Mouse (Mus musculus) megakaryocyte, embryonic 14.5 days (primary cell): ENCODE data around the gene Efna1. TPM values are rescaled to one million over a fixed set of nuclear protein-coding genes. Genes with fewer than 3 reads are reported as not detected.

Experiments
- H3K27me3 ChIP-seq: replicated peaks from 2 replicates; pipeline ENCODE3; 2012; ENCODE audit warnings: inconsistent platforms
- H3K36me3 ChIP-seq: replicated peaks from 2 replicates; pipeline ENCODE3; 2012; ENCODE audit warnings: low read length, inconsistent platforms, mixed read lengths
- H3K4me1 ChIP-seq: 2 replicates; pipeline ENCODE4 v1.6.1; 2012; ENCODE audit warnings: inconsistent platforms
- H3K4me3 ChIP-seq: replicated peaks from 2 replicates; pipeline ENCODE3; 2012; ENCODE audit warnings: moderate library complexity, mild to moderate bottlenecking, inconsistent platforms
- H3K9me3 ChIP-seq: 2 replicates; pipeline ENCODE4 v1.6.1; 2012; ENCODE audit warnings: inconsistent platforms
- FLI1 ChIP-seq: IDR thresholded peaks from 2 replicates; pipeline ENCODE4 v1.6.1; 2012; ENCODE audit warnings: low read length, inconsistent platforms, mixed read lengths
- GATA1 ChIP-seq: IDR thresholded peaks from 3 replicates; pipeline ENCODE4 v1.6.1; 2012; ENCODE audit warnings: mixed read lengths, low read length, inconsistent platforms, borderline replicate concordance
- polyA plus RNA-seq: library from polyadenylated mRNA; stranded (reverse); fragments of >175 nt; gene quantifications from 2 replicates; pipeline ENCODE4 v1.2.3, GENCODE M21; 2012; ENCODE audit warnings: low replicate concordance; ENCODE audit not compliant: insufficient read depth

Efna1 gene
- polyA plus RNA-seq, 1 experiment = 0.16 TPM

DNA sequence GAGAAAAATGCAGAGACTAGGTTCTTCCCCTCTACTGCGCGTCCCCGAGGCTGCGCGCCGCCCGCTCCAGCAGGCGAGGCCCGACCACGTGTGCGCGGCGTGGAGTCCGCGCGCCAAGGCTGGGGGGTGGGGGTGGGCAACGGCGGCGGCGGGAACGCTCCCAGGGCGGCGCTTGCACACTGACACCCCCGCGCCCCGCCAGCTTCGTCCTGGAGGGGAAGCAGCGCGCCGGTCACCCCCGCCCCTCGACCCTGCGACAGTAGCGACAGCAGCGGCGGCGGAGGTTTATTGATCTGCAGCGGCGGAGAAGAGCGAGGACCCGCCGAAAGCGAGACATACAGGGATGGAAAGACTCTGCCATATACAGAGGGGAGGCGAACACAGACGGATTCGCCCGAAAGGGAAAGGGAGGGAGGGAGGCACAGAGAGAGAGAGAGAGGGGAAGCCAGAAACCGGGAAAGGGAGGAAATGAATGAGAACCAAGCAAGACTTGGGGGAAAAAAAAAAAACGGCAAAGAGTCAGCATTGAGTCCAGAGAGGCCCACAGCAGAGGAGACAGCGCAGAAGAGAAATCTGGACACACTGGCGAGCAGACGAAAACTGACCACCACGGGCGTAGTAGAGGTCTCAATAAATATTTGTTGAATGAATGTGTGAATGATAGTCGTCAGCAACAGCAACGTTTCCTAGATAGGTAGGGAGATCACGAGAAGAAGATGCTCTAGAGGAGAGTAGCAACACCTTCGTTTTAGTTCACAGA lies 38.8 kb upstream of the Efna1 start:
- no peak for TF ChIP-seq FLI1
- no peak for TF ChIP-seq GATA1
- Histone ChIP-seq H3K36me3 (no peaks in the 10 kb centered on the region), H3K9me3 (no peaks in the 10 kb centered on the region), H3K4me3 (peak overlapping the region; percentile 80), H3K4me1 (peaks cover 68% of the 10 kb centered on the region), H3K27me3 (peaks cover 95% of the 10 kb centered on the region)

- H3K27me3 ChIP-seq = peaks cover 97% of the 10 kb centered on the region
- no peaks in the 10 kb centered on the region for H3K36me3 ChIP-seq
- peaks cover 69% of the 10 kb centered on the region for H3K4me1 ChIP-seq
- H3K4me3 ChIP-seq = no peak overlapping the region
- H3K9me3 ChIP-seq = no peaks in the 10 kb centered on the region
- TF ChIP-seq FLI1 (no peak), GATA1 (no peak)
These were observed 38.1 kb upstream of the Efna1 start for GRCm38 (mm10) chr3:89318971-89319590.

- H3K36me3 ChIP-seq = no peaks in the 10 kb centered on the region
- no peak overlapping the region for H3K4me3 ChIP-seq
- H3K4me1 ChIP-seq = peaks cover 69% of the 10 kb centered on the region
- H3K27me3 ChIP-seq = peaks cover 96% of the 10 kb centered on the region
- TF ChIP-seq FLI1 (no peak), GATA1 (no peak)
- H3K9me3 ChIP-seq = no peaks in the 10 kb centered on the region
These were observed 37.4 kb upstream of the Efna1 start for GRCm38 (mm10) chr3:89318316-89318715.

DNA sequence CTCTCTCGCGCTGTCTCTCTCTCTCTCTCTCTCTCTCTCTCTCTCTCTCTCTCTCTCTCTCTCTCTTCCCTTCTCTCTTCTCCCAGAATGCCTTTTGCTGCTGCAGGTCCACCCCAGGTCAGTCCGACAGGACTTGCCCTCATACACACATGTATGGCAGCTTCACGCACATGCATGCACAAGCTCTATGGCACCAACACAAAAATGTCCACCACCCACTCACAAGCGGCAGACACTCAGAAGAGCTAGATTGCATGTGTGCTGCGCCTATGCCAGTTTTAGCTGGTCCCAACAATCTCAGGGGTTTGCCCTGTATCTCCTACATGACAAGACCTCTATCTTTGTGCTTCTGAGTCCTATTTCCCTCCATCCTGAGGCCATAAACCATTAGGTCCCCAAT lies 36.3 kb upstream of the Efna1 start:
- TF ChIP-seq GATA1 = no peak
- TF ChIP-seq FLI1 = no peak
- H3K9me3 ChIP-seq = peaks cover 5% of the 10 kb centered on the region
- peaks cover 61% of the 10 kb centered on the region for H3K4me1 ChIP-seq
- no peak overlapping the region for H3K4me3 ChIP-seq
- no peaks in the 10 kb centered on the region for H3K36me3 ChIP-seq
- H3K27me3 ChIP-seq = peaks cover 96% of the 10 kb centered on the region

- H3K9me3 ChIP-seq = peaks cover 9% of the 10 kb centered on the region
- H3K4me1 ChIP-seq = peaks cover 57% of the 10 kb centered on the region
- H3K36me3 ChIP-seq = no peaks in the 10 kb centered on the region
- peaks cover 96% of the 10 kb centered on the region for H3K27me3 ChIP-seq
- TF ChIP-seq GATA1 (no peak), FLI1 (no peak)
- H3K4me3 ChIP-seq = no peak overlapping the region
These were observed 35.9 kb upstream of the Efna1 start for GRCm38 (mm10) chr3:89316833-89317232.

GRCm38 (mm10) chr3:89315930-89316831 lies 35.2 kb upstream of the Efna1 start:
- Histone ChIP-seq H3K4me1 (peaks cover 51% of the 10 kb centered on the region), H3K27me3 (peaks cover 92% of the 10 kb centered on the region), H3K9me3 (peaks cover 14% of the 10 kb centered on the region), H3K4me3 (peak overlapping the region; percentile 86), H3K36me3 (no peaks in the 10 kb centered on the region)
- no peak for TF ChIP-seq GATA1
- no peak for TF ChIP-seq FLI1

DNA sequence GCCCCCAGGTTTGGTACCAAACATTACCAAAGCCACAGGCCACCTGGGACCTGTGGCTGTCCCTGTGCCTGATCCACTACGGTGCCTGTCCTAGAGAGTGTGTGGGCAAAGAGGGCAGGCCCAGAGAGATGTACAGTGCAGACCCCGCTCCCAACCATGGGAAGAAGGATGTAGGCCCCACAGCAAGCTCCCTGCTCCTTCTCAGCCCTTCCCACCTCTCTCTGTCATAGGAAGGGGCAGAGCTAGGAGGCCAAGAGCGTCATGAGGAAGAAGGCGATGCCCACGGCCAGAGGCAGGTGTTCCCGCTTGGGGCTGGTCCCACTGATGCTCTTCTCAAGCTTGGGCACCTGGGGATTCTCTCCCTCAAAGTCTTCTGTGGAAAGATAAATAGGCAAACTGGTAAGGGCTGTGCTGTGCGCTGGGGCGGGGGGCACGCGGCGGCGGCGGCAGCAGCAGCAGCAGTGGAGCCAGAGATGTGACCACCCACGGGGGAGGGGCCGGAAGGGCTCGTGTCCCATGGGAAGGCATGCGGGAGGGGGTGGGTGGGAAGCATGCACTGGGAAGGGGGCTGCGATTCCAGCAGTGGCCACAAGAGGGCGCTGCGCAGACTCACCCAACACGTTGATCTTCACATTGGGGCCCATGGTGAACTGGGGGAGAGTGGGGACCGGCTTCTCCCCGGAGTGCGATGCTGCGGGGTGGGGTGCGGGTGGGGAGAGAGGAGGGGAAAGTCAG lies 34.4 kb upstream of the Efna1 start:
- H3K4me3 ChIP-seq = peak overlapping the region; percentile 86
- TF ChIP-seq GATA1 (no peak), FLI1 (no peak)

GRCm38 (mm10) chr3:89314791-89315190 lies 33.8 kb upstream of the Efna1 start:
- no peaks in the 10 kb centered on the region for H3K36me3 ChIP-seq
- H3K27me3 ChIP-seq = peaks cover 81% of the 10 kb centered on the region
- H3K4me1 ChIP-seq = peaks cover 37% of the 10 kb centered on the region
- H3K4me3 ChIP-seq = no peak overlapping the region
- TF ChIP-seq GATA1 (no peak), FLI1 (no peak)
- H3K9me3 ChIP-seq = peaks cover 20% of the 10 kb centered on the region

More for the DNA sequence above, 34.4 kb upstream of the Efna1 start:
- H3K36me3 ChIP-seq = no peaks in the 10 kb centered on the region
- peaks cover 20% of the 10 kb centered on the region for H3K9me3 ChIP-seq
- H3K4me1 ChIP-seq = peaks cover 43% of the 10 kb centered on the region
- H3K27me3 ChIP-seq = peaks cover 84% of the 10 kb centered on the region

- H3K4me3 ChIP-seq = no peak overlapping the region
- TF ChIP-seq FLI1 = no peak
- no peak for TF ChIP-seq GATA1
- peaks cover 80% of the 10 kb centered on the region for H3K27me3 ChIP-seq
These were observed 33.4 kb upstream of the Efna1 start for GRCm38 (mm10) chr3:89314340-89314739.

More at GRCm38 (mm10) chr3:89314340-89314739, 33.4 kb upstream of the Efna1 start:
- Histone ChIP-seq H3K36me3 (no peaks in the 10 kb centered on the region), H3K4me1 (peaks cover 32% of the 10 kb centered on the region), H3K9me3 (peaks cover 20% of the 10 kb centered on the region)
